Mouse (Mus musculus): ENCODE results near the gene Afap1l2.

- TF ChIP-seq CTCF (IDR thresholded peaks at IDR 0.05; ENCODE audit: low read depth): no peak
- TF ChIP-seq EP300 (IDR thresholded peaks at IDR 0.05; ENCODE audit: low read depth): no peak
Observed at GRCm38 (mm10) chr19:56980803-56981202, 27.2 kb downstream of the Afap1l2 start.

Data from heart, postnatal 0 days (tissue).